Mouse (Mus musculus): Measurements from ENCODE around the gene Mgat4e. TPM values are rescaled to one million over a fixed set of nuclear protein-coding genes. Genes with fewer than 3 reads are reported as not detected.
A peak's percentile ranks its signal among the peaks of the same experiment; 100 is the strongest.

Mgat4e gene
- total RNA-seq (2021): not detected

DNA sequence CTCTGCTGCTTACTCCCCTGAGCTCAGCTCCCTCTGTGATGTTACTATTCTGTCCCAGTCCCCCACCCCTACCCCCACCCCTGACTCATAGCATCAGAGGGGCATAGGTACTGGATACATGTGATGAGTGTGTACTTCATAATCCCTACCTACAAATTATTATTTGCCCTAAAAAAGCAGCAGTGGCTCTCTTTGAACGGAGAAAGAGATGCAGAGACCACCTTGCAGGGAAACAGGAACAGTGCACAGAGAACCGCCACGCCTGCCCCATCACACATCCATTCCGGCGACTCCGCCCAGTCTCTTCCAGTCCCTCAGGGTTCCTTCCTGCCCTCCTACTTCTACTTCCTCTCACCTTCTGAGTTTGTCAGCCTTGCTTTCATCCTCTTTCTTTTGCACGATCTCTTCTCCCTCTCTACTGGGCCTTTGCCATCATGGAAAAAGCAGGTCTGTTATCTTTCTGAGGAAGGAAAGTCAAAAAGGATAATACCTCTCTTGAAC, at the start of gene Mgat4e:
Mgat4e (minus strand) TSS at position 51 of the 501 bp plus-strand sequence.
- no peak for DNase-seq (ENCODE audit: extremely low spot score in 1 of 2, low spot score in 1 of 2)

DNA sequence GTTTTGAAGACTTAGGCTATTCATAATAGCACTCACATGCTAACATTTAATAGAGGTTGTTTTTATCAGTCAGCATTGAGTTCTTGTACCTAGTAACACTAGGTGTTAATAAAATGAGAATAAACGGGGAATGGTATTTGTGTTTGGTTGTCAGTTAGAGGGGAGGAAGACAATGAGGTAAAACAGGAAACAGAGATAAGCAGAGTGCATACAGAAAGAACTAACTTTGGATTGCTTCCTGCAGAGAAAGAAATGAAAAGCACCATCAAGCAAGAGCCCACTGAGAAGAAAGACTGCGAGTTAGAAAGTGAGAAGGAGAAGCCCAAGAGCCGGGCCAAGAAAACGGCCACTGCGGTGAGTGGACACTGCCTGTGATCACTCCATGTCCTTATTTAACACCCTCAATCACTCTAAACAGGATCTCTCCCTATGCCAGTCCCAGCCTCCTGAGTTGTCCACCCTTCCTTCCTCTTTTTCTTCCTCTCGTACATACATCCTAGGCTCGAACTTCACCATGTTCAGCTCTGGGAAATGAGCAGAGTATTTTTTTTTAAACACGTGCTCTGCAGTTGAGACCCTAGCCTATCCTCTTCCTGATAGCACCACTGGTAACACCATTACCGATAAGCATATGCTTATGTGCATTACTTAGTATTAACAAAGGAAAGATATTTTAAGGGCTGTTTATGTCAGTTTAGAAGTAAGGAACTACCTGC, 48.0 kb upstream of the Mgat4e start:
- DNase-seq (ENCODE audit: extremely low spot score in 1 of 2, low spot score in 1 of 2): no peak

DNA sequence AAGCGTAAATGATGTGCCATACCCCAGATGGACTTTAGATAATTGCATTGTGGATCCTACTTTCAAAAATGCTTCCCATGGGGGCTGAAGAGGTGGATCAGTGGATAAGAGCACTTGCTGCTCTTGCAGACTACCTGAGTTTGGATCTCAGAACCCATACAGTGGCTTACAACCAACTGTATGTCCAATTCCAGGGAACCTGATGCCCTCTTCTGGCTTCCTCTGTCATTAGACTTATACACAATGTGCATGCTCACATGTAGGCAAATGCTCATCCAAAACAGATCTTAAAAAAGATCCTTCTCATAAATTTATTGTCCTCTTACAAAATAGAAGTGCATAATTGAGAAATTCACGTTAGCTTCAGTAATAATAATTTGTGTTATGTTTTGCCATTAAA, 42.3 kb upstream of the Mgat4e start:
- DNase-seq (ENCODE audit: extremely low spot score in 1 of 2, low spot score in 1 of 2): no peak

DNA sequence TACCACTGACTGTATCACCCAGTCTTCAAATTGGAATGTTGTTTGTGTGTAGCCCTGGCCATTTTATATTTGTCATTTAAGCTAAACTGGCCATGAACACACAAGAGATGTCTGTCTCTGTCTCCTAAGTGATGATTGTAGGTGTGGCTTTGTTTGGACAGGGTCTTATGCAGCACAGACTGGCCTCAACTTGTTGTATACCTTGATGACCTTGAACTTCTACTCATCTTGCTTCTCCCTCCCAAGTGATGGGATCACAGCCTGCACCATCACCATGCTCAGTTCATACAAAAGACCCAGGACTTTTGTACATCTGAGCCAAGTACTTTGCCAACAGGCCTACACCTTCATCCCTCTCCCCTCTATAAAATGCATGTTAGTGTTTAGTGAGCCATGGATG, 40.2 kb upstream of the Mgat4e start:
- no peak for DNase-seq (ENCODE audit: extremely low spot score in 1 of 2, low spot score in 1 of 2)

DNA sequence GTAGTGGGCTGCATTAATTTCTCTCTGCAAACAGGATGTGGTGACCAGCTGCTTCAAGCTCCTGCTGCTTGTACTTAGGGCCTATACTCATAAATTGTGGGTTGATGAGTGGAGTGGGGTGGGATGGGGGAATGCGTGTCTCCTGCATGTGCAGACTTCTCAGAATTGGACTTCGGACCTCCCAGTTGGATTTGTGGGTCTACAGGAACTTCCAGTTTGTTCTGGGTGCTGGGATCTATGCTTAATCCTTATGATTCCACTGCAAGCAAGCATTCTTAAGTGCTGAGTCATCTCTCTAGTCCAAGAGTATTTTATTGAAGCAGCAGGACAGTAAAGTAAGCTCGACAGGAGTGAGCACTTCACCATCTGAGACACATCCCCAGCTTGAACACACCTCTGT, 34.1 kb upstream of the Mgat4e start:
- no peak for DNase-seq (ENCODE audit: extremely low spot score in 1 of 2, low spot score in 1 of 2)

DNA sequence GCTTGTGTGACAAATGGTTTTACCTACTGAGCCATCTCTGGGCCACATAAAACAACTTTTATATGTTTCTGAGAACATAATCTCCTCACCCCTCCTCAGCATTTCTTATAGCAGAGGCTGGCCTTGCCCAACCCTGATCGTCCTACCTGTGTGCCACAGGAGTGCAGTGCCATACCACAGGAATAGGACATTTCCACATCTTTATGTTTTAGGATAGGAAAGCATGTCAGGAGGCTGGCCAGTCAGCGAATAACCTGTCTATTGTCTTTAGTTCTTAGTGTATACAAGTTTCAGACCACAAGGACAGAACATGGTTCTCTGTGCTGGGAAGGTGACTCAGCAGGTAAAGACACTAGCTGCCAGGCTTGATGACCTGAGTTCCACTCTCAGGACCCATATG, 31.3 kb upstream of the Mgat4e start:
- DNase-seq (ENCODE audit: extremely low spot score in 1 of 2, low spot score in 1 of 2): no peak

DNA sequence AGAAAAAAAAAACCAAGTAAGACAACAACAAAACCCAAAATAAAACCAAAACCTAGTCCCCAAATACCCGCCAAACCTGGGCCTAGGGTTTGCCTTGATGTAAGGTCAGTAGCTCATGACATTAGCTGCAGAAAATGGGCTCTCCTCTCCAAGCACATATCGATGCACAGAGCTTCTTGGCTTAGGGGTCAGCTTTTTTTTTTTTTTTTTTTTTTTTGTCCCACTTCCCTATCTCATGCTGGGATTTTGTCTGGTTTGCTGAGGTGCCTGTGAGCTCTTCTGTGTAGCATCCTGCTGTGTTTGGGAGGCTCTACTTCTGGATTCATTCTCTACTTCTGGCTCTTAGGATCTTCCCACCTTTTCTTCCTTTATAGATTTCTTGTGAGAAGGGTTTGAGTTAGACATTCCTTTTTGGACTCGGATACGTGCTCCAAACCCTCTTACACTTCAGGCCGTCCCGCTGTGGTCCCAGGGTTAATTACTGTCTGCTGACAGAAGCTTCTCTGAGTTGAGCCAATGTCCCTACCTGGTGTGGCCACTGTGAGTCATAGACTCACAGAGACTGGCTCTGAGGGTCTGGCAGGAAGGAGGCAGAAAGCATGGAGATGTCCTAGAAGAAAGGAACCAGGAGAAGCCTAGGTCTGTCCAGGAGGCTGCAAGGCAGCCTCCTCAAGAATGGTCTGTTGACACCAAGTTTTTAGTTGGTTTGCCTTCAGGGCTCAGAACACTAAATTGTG, 28.1 kb upstream of the Mgat4e start:
- no peak for DNase-seq (ENCODE audit: extremely low spot score in 1 of 2, low spot score in 1 of 2)

DNA sequence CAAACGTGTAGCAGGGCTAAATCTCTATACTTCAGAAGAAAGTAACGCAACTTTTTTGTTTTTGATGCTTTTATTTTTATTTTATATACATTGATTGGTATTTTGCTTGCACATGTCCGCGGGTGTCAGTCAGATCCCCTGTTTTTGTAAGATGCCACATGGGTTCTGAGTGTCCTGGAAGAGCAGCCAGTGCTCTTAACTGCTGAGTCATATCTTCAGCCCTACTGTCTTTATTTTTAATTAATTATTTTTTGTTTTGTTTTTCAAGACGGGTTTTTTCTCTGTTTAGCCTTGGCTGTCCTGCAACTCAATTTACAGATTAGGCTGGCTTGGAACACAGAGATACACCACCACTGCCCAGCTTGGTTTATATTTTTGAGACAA, 24.4 kb upstream of the Mgat4e start:
- DNase-seq (ENCODE audit: extremely low spot score in 1 of 2, low spot score in 1 of 2): no peak

DNA sequence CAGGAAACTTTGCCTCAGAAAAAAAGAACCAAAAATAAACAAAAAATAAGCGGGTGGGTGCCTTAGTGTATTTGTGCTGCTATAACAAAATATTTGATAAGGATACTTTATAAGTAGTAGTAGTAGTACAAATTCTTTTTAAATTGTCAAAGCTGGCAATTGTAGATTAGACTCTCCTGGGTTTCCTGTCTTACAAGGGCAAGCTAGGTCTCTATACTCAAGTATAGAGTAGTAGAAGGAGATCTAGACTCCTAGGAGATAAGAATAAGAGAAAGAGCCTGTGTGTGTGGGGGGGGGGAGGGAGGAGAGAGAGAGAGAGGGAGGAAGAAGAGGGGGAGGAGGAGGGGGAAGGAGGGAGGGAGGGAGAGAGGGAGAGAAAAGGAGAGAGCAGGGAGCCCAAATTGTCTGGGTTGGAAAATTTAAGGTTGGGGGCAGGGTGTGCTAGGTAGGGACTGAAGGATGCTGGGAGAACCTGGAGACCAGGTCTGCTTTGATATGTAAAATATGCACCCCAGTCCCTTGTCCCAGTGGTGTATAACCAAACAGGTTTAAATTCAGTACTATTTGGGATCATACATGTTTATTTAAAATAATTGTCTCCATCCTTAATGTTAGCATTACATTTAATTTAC, 23.9 kb upstream of the Mgat4e start:
- DNase-seq (ENCODE audit: extremely low spot score in 1 of 2, low spot score in 1 of 2): no peak

DNA sequence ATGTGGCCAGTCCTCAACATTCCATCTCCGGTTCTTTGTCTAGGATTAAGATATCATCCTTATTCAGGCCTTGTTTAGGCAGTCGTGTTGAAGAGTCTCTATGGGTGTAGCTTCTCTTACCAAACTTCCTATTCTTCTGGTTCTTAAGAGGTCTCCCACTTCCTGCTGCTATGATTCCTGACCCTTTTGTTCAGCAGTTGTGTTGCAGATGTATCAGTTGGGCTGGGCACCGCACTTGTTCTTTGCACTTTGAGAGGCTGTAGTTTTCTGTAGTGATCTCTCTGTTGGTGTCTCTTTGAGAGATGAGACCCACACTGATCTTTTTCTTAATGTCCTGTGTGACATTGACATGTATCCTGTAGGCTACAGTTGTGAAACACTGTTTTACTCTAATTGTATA, 21.1 kb upstream of the Mgat4e start:
- DNase-seq (ENCODE audit: extremely low spot score in 1 of 2, low spot score in 1 of 2): no peak

DNA sequence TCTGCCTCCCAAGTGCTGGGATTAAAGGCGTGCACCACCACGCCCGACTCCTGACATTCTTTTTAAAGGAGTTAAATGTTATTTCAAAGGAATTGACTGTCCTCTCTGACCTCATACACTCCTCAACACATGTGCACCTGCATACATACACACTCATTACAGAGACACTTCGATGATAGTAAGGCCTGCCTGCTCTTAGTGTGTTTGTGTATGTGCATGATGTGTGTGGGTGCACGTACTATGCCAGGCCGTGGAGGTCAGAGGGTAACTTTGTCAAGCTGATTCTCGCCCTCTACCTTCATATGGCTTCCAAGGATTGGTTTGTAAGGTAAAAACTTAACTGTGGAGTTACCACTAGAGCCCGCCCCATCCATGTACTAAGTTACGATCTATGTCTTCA, 20.7 kb upstream of the Mgat4e start:
- DNase-seq (ENCODE audit: extremely low spot score in 1 of 2, low spot score in 1 of 2): no peak

DNA sequence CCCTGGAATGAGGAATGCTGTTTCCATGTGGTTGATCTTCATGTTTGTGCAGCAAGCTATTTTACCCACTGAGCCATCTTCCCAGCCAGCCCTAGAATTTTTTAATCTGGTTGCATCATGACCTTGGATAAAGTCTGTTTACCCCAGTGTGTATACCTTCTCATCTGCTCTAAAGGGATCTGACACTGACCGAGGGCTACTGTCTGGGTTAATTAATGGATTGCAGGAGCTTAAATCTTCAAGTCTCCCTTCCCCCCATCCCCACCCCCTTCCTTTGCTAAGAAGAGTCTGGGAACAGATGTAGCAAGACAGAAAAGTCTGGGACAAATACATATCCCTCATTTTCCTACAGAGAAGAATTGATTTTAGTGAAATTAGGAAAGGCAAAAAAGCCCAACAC, 18.0 kb upstream of the Mgat4e start:
- no peak for DNase-seq (ENCODE audit: extremely low spot score in 1 of 2, low spot score in 1 of 2)

DNA sequence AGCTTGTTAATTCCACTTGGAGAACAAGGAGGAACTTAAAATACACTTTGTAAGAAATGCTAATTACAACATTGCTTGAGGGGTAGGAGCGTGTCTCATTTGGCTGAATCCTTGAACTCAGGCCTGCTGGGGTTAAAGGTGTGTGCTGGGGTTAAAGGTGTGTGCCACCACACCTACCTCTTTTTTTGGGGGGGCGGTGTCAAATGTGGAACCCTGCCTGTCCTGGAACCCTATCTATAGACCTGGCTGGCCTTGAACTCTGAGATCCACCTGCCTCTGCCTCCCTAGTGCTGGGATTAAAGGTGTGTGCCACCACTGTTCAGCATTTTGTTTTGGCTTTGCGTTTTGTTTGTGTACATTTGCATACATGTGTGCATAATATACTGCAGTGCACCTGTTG, 14.2 kb upstream of the Mgat4e start:
- DNase-seq (ENCODE audit: extremely low spot score in 1 of 2, low spot score in 1 of 2): no peak

DNA sequence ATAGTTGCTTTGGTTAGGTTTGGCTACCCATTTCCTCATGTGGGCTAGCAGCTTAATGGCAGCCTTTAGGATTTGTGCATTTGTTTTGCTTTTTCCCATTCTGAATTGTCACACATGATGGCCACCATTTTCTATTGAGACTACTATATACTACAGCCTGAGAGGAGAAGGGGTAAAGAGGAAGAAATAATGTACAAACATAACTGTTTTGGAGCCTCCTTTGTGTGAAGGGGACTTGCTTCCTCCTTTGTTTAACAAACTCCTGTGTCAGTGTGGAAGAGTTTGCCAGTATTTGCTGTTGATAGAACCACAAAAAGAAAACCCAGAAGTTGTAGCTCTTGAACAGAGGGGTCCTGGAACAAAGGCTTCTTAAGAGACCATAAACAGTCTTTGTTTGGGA, 13.0 kb upstream of the Mgat4e start:
- no peak for DNase-seq (ENCODE audit: extremely low spot score in 1 of 2, low spot score in 1 of 2)

DNA sequence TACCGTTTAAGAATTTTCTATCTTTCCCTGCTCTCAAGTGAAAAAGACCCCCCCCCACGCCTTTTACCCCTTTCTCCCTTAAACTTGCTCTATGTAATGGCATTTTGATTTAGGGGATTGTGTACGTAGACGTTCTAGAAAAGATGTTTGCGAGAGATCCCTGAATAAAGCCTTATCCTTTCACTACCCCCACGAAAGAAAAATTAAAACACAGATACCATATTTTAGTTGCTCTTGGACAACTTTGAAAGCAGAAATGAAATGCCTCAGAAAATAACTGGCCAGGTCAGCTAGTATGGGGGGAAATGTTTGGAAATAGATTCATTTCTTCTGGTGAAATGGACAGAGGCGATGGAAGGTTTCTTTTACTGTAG, 12.3 kb upstream of the Mgat4e start:
- no peak for DNase-seq (ENCODE audit: extremely low spot score in 1 of 2, low spot score in 1 of 2)

DNA sequence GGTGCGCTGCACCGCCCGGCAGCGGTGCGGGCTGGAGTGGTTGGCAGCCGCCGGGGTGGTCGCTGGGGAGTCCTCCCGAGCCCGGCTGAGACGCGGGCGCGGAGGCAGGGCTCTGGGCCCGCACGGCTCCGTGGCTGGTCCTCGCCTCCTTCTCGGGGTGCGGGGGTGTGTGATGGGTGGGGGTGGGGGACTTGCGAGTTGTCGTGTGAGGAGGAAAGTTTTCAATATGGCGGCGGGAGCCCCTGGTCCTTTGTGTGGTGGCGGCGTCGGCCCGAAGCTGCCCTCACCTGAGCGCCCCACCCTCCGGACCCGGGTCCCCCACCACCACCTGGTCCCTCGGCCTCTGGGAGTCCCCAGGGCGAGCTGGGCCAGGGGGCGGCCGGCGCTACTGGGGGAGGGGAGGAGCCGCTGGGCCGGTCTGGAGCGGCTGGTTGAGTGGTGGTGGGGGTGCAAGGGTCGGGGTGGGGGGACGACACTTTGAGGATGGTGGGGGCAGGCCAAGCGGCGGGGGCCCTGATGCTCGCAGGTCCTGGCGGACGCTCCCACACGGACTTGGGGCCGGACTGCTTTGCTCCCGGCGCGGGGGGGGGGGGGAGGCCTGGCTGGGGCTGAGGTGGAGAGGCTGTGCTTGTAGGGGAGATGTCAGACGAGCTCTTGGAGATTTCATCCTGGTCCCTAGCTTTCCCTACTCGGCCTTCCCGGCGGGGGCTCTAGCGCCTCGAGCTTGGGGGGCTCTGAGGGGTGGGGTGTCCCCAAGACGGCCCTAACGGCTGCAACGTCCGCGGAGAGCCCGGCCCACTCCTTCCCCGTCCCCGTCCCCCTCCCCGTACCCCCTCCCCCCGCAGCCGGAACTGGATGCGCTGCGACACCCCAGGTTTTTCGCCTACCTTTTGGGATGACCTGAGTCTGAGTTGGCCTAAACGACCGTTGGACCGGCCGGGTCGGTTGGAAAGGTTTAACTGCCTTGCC, 11.6 kb upstream of the Mgat4e start:
- peak; percentile 16 to 31 for DNase-seq (ENCODE audit: extremely low spot score in 1 of 2, low spot score in 1 of 2)

DNA sequence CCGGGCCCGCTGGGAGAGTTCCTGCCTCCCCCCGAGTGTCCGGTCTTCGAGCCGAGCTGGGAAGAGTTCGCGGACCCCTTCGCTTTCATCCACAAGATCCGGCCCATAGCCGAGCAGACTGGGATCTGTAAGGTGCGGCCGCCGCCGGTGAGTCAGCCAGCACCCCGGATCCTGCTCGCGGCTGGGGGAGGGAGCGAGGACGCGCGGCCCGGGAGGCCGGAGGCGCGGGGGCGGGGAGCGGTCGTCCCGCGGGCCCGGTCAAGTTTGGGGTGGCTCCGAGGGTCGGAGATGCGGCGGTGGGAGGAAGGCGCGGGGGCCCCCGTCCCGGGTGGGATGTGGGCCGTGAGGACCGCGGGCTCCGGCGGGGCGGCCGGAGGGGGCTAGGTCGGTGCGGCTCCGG, 10.9 kb upstream of the Mgat4e start:
- DNase-seq (ENCODE audit: extremely low spot score in 1 of 2, low spot score in 1 of 2): peak in 1 of 2 experiments; percentile 30

DNA sequence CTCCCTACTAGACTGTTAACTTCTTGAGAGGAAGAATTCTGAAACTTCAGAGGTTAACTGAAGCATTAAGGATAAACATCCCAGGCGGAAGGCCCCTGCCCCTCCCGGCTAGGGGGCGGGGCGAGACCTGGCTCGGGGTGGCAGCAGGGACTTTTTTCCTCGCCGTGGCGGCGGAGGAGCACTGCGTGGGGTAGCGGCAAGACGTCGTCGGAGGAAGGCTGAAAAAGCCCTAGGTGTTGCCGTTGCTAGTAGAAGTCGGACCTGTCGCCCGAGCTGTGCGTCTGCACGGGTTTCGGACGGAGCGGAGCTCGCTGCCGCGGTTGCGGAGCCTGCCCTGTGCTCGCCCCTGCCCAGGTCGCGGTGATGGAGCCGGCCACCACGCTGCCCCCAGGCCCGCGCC, 10.5 kb upstream of the Mgat4e start, which contains the start of gene Kdm5b:
Kdm5b (plus strand) TSS at position 196 of the 400 bp plus-strand sequence.
- peak; percentile 89 for DNase-seq (ENCODE audit: extremely low spot score in 1 of 2, low spot score in 1 of 2)

DNA sequence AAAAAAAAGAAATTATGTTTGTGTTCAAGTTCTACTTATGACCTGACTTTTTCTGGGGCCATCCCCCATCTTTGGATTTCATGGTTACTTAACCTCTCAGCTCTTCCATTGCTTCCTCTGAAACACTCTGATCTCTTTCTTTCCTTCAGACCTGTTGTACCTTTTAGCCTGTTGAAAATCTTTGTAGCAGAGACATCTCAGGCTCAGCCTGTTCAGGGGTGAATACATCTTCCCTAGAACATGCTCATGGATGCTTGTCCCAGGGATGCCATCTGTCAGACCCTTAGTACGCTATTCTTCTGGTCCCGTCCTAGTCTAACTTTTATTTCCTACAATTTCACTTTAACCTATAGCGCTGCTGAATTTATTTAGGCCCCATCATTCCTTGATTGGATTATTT, 9.7 kb upstream of the Mgat4e start:
- no peak for DNase-seq (ENCODE audit: extremely low spot score in 1 of 2, low spot score in 1 of 2)

DNA sequence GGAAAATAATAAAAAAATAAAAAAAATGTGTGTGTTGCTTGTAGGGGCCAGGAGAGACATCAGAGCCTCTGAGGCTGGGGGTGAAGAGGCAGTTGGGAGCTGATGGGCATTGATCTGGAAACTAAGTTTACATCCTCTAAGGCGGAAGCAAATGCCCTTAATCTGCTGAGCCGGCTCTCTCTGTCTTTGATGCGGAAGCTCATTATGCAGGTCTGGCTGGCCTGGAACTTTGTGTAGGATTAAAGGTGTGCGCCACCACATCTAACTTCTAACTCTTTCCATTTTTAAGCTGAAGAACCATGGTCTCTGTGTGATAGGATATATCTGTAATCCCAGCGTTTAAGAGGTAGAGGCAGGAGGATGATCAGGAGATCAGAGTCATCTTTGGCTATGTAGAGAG, 9.0 kb upstream of the Mgat4e start:
- no peak for DNase-seq (ENCODE audit: extremely low spot score in 1 of 2, low spot score in 1 of 2)

Measured in layer of hippocampus, postnatal 25 days (tissue).